Mouse (Mus musculus): ENCODE results near the gene Prkce. TPM values are rescaled to one million over a fixed set of nuclear protein-coding genes. Genes with fewer than 3 reads are reported as not detected.

Gene Prkce
- total and polyA plus RNA-seq, 3 experiments = 2.0 to 6.1 (median 2.7) TPM

- H3K36me3 ChIP-seq (replicated peaks) = no peaks in the 10 kb centered on the region
- peaks cover 11% of the 10 kb centered on the region for H3K9me3 ChIP-seq (replicated peaks)
- no peaks in the 10 kb centered on the region for H3K4me1 ChIP-seq (ENCODE audit: insufficient read depth, low read depth, low read length)
- H3K27me3 ChIP-seq (ENCODE audit: insufficient read depth, low read length) = no peaks in the 10 kb centered on the region
- no peak for ATAC-seq (ENCODE audit: extremely low read depth, insufficient number of reproducible peaks, low FRiP score, poor library complexity, severe bottlenecking)
- H3K4me3 ChIP-seq (ENCODE audit: low read depth, low read length) = no peak overlapping the region
- no peak for DNase-seq (ENCODE audit: low spot score)
- no peak for TF ChIP-seq POLR2AphosphoS5 (IDR thresholded peaks at IDR 0.05; ENCODE audit: insufficient replicate concordance, low read depth, low read length)
- TF ChIP-seq GATA1 (IDR thresholded peaks at IDR 0.05; ENCODE audit: borderline replicate concordance, low read length) = no peak
- no peak for TF ChIP-seq CTCF (IDR thresholded peaks at IDR 0.05; ENCODE audit: low read depth, low read length)
- no peak for TF ChIP-seq TAL1 (conservative IDR thresholded peaks at IDR 0.05; ENCODE audit: low read depth, low read length)
- no peak for TF ChIP-seq GATA2 (IDR thresholded peaks at IDR 0.05; ENCODE audit: borderline replicate concordance, low read depth, low read length)
These were observed 285.3 kb downstream of the Prkce start for GRCm38 (mm10) chr17:86452934-86453333.

GRCm38 (mm10) chr17:86453673-86454350, 286.2 kb downstream of the Prkce start:
- ATAC-seq (ENCODE audit: extremely low read depth, insufficient number of reproducible peaks, low FRiP score, poor library complexity, severe bottlenecking) = no peak

GRCm38 (mm10) chr17:86454351-86454706, 286.7 kb downstream of the Prkce start:
- no peak for TF ChIP-seq POLR2AphosphoS5 (IDR thresholded peaks at IDR 0.05; ENCODE audit: insufficient replicate concordance, low read depth, low read length)
- TF ChIP-seq CTCF (IDR thresholded peaks at IDR 0.05; ENCODE audit: low read depth, low read length) = no peak
- TF ChIP-seq GATA2 (IDR thresholded peaks at IDR 0.05; ENCODE audit: borderline replicate concordance, low read depth, low read length) = no peak
- TF ChIP-seq TAL1 (conservative IDR thresholded peaks at IDR 0.05; ENCODE audit: low read depth, low read length) = no peak
- no peak for TF ChIP-seq GATA1 (IDR thresholded peaks at IDR 0.05; ENCODE audit: borderline replicate concordance, low read length)
- no peak for DNase-seq (ENCODE audit: low spot score)
- ATAC-seq (ENCODE audit: extremely low read depth, insufficient number of reproducible peaks, low FRiP score, poor library complexity, severe bottlenecking) = no peak
- H3K4me3 ChIP-seq (ENCODE audit: low read depth, low read length) = no peak overlapping the region
- H3K9me3 ChIP-seq (replicated peaks) = peaks cover 8% of the 10 kb centered on the region
- H3K36me3 ChIP-seq (replicated peaks) = no peaks in the 10 kb centered on the region
- H3K27me3 ChIP-seq (ENCODE audit: insufficient read depth, low read length) = no peaks in the 10 kb centered on the region
- H3K4me1 ChIP-seq (ENCODE audit: insufficient read depth, low read depth, low read length) = no peaks in the 10 kb centered on the region

More at GRCm38 (mm10) chr17:86453673-86454350, 286.2 kb downstream of the Prkce start:
- H3K4me3 ChIP-seq (ENCODE audit: low read depth, low read length) = no peak overlapping the region
- H3K36me3 ChIP-seq (replicated peaks) = no peaks in the 10 kb centered on the region
- peaks cover 8% of the 10 kb centered on the region for H3K9me3 ChIP-seq (replicated peaks)
- no peaks in the 10 kb centered on the region for H3K4me1 ChIP-seq (ENCODE audit: insufficient read depth, low read depth, low read length)
- no peak for DNase-seq (ENCODE audit: low spot score)
- TF ChIP-seq GATA2 (IDR thresholded peaks at IDR 0.05; ENCODE audit: borderline replicate concordance, low read depth, low read length) = no peak
- no peak for TF ChIP-seq TAL1 (conservative IDR thresholded peaks at IDR 0.05; ENCODE audit: low read depth, low read length)
- TF ChIP-seq CTCF (IDR thresholded peaks at IDR 0.05; ENCODE audit: low read depth, low read length) = no peak
- TF ChIP-seq POLR2AphosphoS5 (IDR thresholded peaks at IDR 0.05; ENCODE audit: insufficient replicate concordance, low read depth, low read length) = no peak
- no peaks in the 10 kb centered on the region for H3K27me3 ChIP-seq (ENCODE audit: insufficient read depth, low read length)

GRCm38 (mm10) chr17:86456512-86456911, 288.9 kb downstream of the Prkce start:
- no peak for ATAC-seq (ENCODE audit: extremely low read depth, insufficient number of reproducible peaks, low FRiP score, poor library complexity, severe bottlenecking)

GRCm38 (mm10) chr17:86458302-86458980, 290.9 kb downstream of the Prkce start:
- Histone ChIP-seq H3K9me3 (replicated peaks) (peaks cover 7% of the 10 kb centered on the region; the same call in 1 of the 2 replicates), H3K4me1 (ENCODE audit: insufficient read depth, low read depth, low read length) (no peaks in the 10 kb centered on the region), H3K36me3 (replicated peaks) (no peaks in the 10 kb centered on the region), H3K27me3 (ENCODE audit: insufficient read depth, low read length) (no peaks in the 10 kb centered on the region; the same call in 1 of the 2 replicates), H3K4me3 (ENCODE audit: low read depth, low read length) (no peak overlapping the region)
- ATAC-seq (ENCODE audit: extremely low read depth, insufficient number of reproducible peaks, low FRiP score, poor library complexity, severe bottlenecking) (no peak), DNase-seq (ENCODE audit: low spot score) (no peak)
- TF ChIP-seq CTCF (IDR thresholded peaks at IDR 0.05; ENCODE audit: low read depth, low read length) (no peak), POLR2AphosphoS5 (IDR thresholded peaks at IDR 0.05; ENCODE audit: insufficient replicate concordance, low read depth, low read length) (no peak)

More at GRCm38 (mm10) chr17:86456512-86456911, 288.9 kb downstream of the Prkce start:
- Histone ChIP-seq H3K9me3 (replicated peaks) (peaks cover 5% of the 10 kb centered on the region; the same call in 1 of the 2 replicates), H3K4me3 (ENCODE audit: low read depth, low read length) (no peak overlapping the region), H3K27me3 (ENCODE audit: insufficient read depth, low read length) (no peaks in the 10 kb centered on the region), H3K4me1 (ENCODE audit: insufficient read depth, low read depth, low read length) (no peaks in the 10 kb centered on the region), H3K36me3 (replicated peaks) (no peaks in the 10 kb centered on the region)
- no peak for TF ChIP-seq GATA1 (IDR thresholded peaks at IDR 0.05; ENCODE audit: borderline replicate concordance, low read length)
- TF ChIP-seq POLR2AphosphoS5 (IDR thresholded peaks at IDR 0.05; ENCODE audit: insufficient replicate concordance, low read depth, low read length) = no peak
- no peak for TF ChIP-seq TAL1 (conservative IDR thresholded peaks at IDR 0.05; ENCODE audit: low read depth, low read length)
- no peak for TF ChIP-seq GATA2 (IDR thresholded peaks at IDR 0.05; ENCODE audit: borderline replicate concordance, low read depth, low read length)
- no peak for TF ChIP-seq CTCF (IDR thresholded peaks at IDR 0.05; ENCODE audit: low read depth, low read length)
- DNase-seq (ENCODE audit: low spot score) = no peak

- ATAC-seq (ENCODE audit: extremely low read depth, insufficient number of reproducible peaks, low FRiP score, poor library complexity, severe bottlenecking) (no peak), DNase-seq (ENCODE audit: low spot score) (no peak)
- H3K9me3 ChIP-seq (replicated peaks) = peaks cover 16% of the 10 kb centered on the region
- no peak overlapping the region for H3K4me3 ChIP-seq (ENCODE audit: low read depth, low read length)
- no peaks in the 10 kb centered on the region for H3K36me3 ChIP-seq (replicated peaks)
- no peaks in the 10 kb centered on the region; the same call in 1 of the 2 replicates for H3K27me3 ChIP-seq (ENCODE audit: insufficient read depth, low read length)
- TF ChIP-seq POLR2AphosphoS5 (IDR thresholded peaks at IDR 0.05; ENCODE audit: insufficient replicate concordance, low read depth, low read length) (no peak), GATA1 (IDR thresholded peaks at IDR 0.05; ENCODE audit: borderline replicate concordance, low read length) (no peak), GATA2 (IDR thresholded peaks at IDR 0.05; ENCODE audit: borderline replicate concordance, low read depth, low read length) (no peak), CTCF (IDR thresholded peaks at IDR 0.05; ENCODE audit: low read depth, low read length) (no peak), TAL1 (conservative IDR thresholded peaks at IDR 0.05; ENCODE audit: low read depth, low read length) (no peak)
- H3K4me1 ChIP-seq (ENCODE audit: insufficient read depth, low read depth, low read length) = no peaks in the 10 kb centered on the region
These were observed 293.3 kb downstream of the Prkce start for GRCm38 (mm10) chr17:86460645-86461430.

All from G1E (cell line).